Mouse (Mus musculus) right cerebral cortex, adult 18-20 months (tissue): ENCODE data around the gene Enkd1.

Experiments used
- DNase-seq: peaks from one replicate; pipeline ENCODE4 v3.0.0; 2022; ENCODE audit warnings: mixed read lengths

The Enkd1 gene

DNA sequence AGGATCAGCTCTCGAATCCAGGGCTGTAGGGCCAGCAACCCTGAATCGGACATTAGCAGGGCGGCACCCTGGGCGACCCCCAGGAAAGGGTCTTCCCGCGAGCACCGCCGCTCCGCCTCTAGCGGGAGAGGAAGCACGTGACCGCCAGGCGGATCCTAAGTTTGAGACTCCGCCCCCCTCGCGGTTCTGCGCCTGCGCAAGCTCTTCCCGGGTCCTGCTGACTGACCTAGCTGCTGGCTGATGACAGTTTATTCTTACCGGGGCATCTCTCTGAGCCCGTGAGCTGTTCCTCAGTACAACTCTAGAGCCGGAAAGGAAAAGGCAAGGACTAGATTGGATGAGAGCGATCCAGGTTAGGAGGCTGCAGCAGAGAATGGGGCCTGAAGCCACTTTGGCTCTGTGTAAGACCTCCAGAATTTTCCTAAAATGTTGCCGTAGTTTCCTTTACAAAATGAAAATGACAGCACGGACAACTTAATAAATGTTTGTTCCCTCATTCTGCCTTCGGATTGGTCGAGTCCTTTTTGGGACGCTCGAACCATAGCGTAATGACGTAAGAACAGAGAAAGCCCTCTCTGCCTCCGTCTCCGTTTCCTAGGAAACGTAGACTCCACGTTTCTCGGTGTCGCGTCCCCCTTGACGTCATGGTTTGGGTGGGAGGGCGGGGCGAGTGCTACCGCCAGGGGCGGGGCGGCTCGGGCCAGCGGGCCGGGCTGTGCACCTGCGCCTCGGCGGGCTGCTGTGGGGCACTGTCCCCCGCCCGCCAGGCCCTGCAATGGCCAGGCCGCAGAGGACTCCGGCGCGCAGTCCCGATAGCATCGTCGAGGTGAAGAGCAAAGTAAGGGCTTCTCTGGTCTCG, 6.8 kb downstream of the Enkd1 start, which contains the start of the genes Acd and Pard6a:
Acd (minus strand) TSS at position 137 of the 859 bp plus-strand sequence.
Pard6a (plus strand) TSS at position 183 of the 859 bp plus-strand sequence.
- DNase-seq = peak; percentile 95

DNA sequence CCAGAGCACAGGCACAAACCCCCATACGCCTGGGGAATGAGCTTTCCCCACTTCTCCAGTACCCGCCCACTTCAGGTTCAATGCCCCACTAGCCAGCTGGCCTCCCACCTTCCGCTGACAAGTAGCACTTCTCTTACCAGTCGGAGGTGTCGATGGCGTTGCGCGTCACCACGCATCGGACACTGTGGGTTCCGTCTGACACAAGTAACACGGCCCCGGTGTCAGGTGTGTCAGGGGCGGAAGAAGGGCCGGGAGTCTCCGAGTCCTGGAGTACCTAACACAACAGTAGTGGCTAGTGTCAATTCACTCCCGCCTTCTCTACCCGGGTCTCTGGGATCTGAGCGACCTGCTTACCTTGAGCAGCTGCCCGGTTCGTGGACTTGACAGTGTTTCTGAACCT, 7.4 kb downstream of the Enkd1 start:
- peak; percentile 76 for DNase-seq

DNA sequence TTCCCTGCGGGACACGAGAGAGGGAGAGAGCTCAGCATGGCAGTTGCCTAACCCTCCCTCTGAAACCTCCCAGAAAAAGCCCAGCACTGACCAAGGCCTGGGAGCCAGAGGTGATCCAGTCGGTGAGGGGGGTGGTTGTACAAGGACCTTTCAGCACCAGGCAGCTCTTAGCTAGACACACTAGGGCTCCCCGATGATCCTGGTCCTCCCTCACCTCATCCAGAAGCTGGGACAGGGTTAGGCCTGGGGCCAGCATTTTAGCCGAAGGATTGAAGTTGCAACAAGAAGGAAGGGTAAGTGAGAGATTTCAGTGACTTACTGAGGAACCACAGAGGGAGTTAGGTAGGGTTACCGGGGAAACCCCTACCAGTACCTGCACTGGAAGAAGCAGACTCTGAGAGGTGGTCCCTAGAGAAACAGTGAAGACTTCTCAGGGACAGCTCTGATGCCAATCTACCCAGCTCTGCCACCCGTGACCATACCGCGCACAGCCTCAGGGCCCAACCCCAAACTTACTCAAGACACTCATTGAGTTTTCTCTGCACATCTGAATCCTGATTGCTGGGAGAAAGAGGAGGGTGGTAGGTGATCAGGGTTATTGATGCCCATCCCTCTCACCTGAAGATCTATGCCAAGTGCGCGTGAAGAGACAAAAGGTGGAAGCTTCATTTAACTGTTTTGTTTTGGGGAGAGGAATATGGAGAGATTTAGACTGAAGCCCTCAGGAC, 8.4 kb downstream of the Enkd1 start:
- DNase-seq = no peak

DNA sequence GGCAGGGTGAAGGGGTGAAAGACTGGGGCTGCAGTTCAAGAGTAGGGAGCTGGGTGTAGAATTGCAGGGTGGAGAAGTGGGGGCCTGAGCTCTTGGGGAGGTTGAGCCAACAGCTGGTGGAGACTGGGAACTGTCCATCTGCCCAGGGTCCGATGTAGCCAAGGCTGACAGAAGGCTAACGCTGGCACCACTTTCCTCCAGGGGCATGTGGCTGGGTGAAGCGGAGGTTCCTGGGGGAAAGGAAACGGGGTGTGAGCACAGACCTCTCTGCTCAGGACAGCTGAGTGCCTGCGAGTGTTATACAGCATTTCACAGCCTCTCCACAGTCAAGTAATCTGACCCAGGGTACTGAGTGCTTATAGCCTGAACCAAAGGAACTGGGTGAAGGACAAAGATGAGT, 9.3 kb downstream of the Enkd1 start:
- no peak for DNase-seq

DNA sequence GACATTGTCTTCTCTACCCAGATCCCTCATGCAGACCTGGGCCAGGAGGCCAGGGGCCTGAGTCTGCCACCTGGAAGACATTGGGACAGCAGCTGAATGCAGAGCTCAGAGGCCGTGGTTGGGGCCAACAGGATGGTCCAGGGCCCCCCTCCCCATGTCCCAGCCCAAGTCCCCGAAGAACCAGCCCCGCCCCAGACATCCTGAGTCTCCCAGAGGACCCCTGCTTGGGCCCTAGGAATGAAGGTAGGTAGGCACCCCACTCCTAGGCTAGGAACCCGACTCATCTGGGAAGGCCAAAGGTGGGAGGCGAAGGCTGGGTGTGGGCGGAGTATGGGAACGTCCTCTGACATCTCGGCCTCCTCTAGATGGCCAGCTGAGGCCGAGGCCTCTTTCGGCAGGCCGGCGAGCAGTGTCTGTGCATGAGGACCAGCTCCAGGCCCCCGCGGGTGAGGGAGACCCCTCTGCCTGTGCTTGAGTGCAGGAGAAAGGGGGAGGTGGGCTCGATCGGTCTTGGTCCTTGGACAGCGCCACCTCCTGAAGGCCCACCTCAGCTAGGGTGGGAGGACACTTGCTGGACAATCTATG, 10.7 kb downstream of the Enkd1 start:
- DNase-seq = no peak

DNA sequence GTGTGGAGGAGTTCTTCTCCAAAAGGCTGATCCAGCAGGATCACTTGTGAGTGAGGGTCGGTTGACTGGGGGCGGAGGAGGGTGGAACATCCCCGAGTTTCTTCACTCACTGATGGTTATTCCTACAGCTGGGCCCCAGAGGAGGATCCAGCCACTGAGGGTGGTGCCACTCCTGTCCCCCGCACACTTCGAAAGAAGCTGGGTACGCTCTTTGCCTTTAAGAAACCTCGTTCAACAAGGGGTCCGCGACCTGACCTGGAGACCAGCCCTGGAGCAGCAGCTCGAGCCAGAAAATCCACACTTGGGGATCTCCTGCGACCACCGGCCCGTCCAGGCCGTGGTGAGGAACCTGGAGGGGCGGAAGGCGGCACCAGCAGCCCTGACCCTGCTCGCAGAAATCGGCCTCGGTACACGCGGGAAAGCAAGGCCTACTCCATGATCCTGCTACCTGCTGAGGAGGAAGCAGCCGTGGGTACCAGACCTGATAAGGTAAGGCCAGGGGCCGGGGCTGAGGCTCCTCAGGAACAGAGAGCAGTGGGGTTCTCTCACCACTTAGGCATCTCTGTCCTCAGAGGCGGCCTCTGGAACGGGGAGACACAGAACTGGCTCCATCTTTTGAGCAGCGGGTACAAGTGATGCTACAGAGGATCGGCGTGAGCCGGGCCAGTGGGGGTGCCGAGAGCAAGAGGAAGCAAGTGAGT, 12.8 kb downstream of the Enkd1 start:
- no peak for DNase-seq

DNA sequence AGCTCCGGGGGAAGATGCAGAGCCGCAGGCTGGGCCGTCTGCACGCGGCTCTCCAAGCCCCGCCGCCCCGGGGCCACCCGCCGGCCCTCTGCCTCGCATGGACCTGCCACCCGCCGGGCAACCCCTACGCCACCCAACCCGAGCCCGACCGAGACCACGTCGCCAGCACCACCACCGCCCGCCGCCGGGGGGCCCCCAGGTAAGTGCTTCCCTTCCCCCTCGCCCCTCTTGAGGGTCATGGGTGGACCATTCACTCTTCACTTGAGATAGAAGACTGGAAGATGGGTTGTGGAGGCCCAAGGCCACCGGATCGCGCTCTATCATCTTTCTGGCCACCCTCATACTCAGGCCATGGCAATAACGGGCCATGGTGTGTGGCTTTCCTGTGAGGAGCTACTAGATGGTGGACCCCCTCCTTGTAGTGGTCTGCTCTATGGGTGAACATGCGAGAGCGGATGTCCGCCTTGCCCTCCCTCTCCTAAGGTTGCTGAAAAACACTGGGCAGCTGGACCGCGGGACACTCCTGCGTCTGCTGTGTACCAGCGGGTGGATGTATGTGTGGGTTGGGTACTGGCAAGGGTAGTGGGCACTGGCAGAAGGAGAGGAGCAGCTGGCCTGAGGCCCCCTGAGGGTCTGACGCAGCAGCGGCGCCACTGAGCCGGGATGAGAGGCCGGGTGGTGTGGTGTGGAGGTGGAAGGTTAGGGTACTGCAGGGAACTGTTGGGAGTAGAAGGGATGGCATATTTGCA, 13.8 kb downstream of the Enkd1 start:
- peak; percentile 38 for DNase-seq

DNA sequence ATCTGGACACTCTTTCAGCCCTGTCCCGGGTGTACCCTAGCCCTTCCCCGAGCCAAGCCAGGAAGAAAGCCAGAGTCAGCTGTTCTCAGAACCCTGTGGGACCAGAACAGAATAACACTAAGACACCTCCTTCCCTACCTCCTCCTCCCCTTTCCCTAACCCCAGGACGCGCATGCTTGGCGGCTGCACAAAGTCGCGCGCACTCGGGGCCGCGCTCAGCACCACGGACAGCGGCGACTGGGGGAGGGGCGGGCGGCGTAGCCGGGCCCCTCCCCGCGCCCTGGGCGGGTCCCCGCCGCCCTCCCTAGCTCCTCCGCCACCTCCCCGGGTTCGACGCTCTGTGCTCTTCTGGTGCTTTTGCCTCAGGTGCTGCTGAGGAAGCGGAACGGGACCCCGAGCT, 14.4 kb downstream of the Enkd1 start:
- DNase-seq = peak; percentile 85

DNA sequence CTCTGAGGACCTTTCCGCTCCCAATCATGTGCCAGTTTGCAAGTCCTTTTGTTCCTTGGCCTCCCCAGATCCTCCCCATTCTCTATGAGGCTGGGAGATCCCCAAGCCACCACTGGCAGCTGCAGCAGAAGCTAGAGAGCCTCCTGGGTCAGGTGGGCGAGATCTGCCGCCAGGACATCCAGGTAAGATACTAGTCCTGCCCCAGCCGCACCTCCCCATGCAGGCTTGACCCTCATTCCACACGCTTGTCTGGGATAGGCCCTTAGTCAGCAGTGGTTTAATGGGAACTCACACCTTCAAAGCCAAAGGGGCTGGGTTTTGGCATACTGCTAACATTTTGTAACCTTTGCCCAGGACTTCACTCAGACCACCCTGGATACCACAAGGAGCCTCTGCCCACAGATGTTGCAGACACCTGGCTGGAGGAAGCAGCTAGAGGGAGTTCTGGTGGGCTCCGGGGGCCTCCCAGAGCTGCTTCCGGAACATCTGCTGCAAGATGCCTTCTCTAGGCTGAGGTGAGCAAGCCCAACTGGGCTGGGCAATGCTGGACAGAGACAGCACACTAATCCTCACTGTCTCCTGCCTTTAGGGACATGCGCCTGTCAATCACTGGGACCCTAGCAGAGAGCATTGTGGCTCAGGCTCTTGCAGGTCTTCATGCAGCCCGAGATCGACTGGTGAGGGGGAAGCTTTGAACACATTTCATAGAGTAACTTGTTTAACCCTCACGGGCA, 15.4 kb downstream of the Enkd1 start:
- DNase-seq = no peak

DNA sequence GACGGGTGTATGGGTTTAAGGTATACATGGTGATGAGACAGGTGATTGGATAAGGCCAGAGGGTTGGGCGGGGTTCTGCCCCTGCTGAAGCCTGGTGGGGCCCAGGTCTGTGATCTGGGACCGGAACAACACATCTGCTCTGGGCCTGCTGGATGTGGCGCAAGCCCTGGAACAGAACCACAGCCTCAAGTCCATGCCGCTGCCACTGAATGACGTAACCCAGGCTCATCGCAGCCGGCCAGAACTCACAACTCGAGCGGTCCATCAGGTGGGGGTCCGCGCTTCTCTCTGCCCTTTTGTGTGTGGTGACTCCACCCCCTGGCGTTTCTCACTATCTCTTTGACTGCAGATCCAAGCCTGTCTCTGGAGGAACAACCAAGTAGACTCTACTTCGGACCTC, 17.0 kb downstream of the Enkd1 start:
- DNase-seq = no peak

DNA sequence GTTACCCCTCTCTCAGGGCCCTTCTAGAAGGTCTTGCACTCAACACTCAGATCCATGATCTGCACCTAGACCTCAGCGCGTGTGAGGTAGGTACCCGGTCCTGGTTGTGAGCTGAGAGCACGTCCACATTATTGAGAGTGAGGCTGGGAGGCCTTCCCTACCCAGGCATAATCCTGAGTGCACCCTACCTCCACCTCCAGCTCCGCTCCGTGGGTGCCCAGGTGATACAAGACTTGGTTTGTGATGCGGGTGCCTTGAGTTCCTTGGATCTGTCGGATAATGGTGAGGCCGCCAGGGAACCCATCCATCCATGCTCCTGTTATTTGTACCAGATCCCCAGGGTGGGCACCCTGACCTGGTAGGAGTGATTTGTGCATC, 18.0 kb downstream of the Enkd1 start:
- DNase-seq = no peak

DNA sequence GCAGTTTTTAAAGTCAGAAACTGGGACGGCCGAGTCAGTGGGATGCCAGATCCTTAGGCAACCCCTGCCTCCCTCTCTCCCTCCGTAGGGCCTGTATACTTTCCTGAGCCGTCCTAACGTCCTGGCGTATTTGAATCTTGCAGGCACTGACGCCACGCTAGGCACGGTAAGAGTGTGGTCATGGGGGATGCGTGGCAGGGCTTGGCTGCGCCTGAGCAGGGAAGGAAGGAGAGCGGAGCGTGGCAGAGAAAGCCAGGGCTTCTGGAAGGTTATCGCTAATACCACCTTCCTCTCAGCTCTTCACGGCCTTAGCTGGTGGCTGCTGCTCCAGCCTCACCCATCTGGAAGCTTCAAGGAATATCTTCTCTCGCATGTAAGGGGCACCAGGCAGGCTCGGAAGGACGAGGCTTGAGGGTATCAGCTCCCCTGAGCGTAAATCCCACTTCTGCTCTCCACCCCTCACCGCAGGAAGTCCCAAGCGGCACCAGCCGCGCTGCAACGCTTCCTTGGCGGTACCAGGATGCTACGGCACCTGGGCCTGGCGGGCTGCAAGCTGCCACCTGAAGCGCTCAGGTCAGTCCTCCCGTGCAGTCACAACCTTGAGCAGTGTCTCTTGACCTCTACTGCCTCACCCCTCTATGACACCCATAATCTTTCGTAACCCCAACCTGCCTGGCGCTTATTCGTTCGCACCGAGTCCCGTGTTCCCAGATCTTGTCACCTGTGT, 18.6 kb downstream of the Enkd1 start:
- no peak for DNase-seq

DNA sequence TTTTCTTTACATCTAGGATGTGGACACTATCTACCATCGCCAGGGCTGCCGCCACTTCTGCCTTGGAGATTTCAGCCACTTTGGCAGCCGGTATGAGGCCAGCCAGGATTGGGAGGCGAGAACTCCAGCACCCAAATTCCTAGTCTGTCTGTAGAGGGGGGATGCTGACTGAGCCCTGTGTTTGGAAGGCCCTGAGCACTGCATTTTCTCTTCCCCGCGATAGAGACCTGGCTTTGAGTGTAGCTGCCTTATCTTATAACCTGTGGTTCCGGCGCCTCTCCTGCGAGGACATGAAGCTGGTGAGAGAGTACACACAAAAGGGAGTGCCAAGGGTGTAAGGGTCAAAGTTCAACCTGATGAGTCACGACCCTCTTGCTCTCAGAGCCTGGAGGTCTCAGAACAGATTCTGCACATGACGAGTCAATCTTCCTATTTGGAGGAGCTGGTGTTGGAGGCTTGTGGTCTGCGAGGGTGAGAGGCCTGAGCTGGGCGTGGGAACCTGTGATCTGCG, 19.7 kb downstream of the Enkd1 start:
- DNase-seq = no peak

DNA sequence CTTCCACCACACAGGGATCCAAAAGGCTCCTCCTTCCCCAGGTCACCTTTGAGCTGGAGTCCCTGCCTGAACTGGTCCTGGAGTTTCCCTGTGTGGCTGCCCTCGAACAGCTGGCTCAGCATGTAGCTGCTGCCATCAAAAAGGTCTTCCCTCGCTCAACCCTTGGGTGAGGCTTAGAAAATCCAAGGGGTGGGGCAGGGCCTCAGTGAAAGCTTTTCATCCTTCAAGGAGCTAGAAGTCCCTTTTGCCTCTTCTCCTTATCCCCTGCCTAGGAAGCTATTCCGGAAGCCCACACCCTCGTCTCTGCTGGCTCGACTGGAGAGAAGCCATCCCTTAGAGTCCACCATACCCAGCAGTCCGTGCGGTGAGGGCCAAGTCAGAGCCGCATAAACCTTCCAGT, 20.5 kb downstream of the Enkd1 start:
- no peak for DNase-seq

DNA sequence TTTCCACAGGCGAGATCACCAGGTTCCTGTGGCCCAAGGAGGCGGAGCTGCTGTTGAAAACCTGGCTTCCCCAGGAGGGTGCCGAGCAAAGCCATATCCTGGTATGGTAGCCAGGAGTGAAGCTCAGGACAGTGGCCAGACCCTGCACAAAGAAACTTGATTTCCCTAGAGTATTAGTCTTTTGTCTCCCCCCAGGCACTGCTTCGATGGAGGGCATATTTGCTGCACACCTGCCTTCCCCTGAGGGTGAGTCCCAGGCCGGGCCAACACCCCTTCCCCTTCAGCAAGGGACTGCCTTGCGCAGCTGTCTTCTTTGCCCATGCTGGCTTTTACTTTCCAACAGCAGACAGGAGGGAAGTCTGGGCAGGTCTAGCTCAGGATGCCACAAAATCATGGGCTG, 21.5 kb downstream of the Enkd1 start:
- DNase-seq = no peak

DNA sequence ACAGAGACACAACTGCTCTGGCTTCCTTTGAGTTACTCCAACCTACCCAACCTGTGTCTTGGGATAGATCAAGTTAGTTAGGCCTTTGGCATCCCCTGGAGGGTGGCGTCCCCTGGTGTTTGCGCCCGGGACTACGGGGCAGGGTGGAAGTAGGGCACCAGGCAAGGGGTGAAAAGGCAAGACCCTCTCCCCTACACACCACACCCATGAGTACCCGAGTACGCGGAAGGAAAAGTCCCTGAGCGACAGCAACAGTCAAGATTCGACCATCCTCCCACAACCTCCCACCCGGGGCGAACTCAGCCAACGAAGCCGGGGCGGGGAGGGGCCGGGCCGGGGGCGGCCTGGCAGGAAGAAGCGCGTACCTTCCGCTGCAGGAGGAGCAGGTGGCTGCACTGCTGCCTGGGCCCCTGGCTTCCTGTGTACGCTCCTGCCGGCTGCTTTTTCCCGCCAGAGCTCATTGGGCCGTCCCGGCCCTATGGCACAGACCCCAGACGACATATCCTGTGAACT, 22.2 kb downstream of the Enkd1 start, which contains the start of gene Carmil2:
Carmil2 (plus strand) TSS at position 479 of the 513 bp plus-strand sequence.
- no peak for DNase-seq

DNA sequence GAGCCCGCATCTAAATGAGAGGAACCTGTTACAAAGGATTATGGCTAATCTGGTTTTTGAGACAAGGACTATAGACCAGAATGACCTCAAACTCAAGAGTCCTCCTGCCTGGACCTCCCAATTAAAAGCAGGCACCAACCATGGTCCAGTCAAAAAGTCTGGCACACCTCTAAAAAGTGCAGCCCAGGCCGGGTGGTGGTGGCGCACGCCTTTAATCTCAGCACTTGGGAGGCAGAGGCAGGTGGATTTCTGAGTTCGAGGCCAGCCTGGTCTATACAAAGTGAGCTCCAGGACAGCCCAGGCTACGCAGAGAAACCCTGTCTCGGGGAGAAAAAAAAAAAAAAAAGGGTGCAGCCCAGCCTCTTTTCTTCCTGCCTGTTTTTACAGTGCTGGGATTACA, 22.7 kb downstream of the Enkd1 start:
- no peak for DNase-seq

DNA sequence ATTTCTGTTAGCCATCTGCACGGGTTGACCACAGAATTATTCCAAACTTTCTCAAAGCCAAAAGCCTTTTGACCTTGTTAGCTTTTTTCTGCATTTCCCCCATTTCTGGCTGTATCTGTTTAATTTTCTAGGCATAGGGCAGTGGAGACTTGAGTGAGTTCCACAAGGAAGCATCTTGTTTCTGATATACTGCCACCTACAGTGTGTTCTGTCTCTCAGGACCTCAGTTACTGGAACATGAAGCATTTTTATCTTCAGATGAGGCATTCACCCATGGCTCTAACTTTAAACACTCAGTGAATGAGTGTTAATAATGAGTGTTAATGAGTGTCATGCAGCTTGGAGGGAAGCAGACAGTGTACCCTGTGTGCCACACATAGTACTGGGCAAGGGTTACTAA, 30.1 kb downstream of the Enkd1 start:
- DNase-seq = no peak

DNA sequence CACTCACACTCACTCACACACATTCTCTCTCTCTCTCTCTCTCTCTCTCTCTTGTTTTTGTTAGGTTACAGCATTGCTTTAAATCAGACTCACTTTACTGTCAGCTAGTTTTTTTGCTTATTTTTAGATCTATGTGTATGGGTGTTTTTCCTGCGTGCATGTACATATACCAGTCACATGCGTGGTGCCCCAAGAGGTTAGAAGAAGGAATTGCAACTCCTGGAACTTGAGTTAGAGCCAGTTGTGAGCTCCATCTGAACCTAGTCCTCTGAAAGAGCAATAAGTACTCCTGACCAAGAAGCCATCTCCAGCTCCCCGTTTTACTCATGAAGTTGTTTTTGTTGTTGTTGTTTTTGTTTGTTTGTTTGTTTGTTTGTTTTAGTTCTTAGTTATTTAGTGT, 46.8 kb downstream of the Enkd1 start:
- DNase-seq = peak; percentile 12

DNA sequence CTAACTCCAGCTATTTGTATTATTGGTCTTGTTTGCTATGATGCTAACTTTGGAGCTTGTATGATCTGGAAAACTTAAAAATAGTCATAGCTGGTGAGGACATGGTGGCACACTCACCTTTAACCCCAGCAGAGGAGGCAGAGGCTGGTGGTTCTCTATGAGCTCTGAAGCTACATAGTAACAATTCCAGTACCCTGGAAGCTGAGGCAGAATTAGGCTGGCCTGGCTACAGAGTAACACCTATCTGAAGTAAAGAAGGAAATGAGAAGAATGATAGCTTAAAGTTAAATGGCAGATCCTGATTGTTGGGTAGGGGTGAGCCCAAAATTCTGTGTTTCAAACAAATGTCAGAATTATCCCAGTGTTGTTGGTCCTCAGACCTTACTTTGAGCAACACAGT, 50.4 kb downstream of the Enkd1 start:
- DNase-seq = no peak
